Comparison of ENCODE assay signal across 17 mouse cellular contexts in the genomic region with DNA sequence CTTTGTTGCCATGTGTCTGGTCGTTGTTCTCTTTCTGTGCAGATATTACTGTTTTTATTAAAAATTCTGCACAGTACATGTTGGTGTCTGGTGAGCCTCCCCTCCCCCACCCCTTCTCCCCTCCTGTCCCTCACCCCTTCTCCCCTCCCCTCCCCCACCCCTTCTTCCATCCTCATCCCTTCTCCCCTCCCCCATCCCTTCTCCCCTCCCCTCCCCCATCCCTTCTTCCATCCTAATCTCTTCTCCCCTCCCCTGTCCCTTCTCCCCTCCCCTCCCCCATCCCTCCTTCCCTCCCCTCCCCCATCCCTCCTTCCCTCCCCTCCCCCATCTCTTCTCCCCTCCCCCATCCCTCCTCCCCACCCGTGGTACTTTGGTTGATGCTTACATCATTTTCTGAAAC.
"Had no signal": no experiment of that assay in that cellular context is flagged by ENCODE, and none has a peak within 500 bp of the region (broad histone marks: within the 10 kb centered on the region; RNA-seq: fewer than 3 reads in every experiment).

No protein-coding gene starts in this region.

- H3K9me3 ChIP-seq: lung, embryonic 15.5 days; midbrain, embryonic 15.5 days; stomach, embryonic 15.5 days had no signal

- ATAC-seq: liver, postnatal 0 days; lung, postnatal 0 days; midbrain, embryonic 15.5 days had no signal

- H3K27me3 ChIP-seq: lung, embryonic 15.5 days; midbrain, embryonic 15.5 days; neural tube, embryonic 12.5 days; stomach, embryonic 15.5 days had no signal

- H3K9ac ChIP-seq: liver, postnatal 0 days; lung, embryonic 15.5 days; midbrain, embryonic 12.5 days; midbrain, embryonic 15.5 days; neural tube, embryonic 12.5 days; stomach, embryonic 15.5 days had no signal

- H3K4me2 ChIP-seq: lung, embryonic 15.5 days; midbrain, embryonic 12.5 days; midbrain, embryonic 15.5 days; neural tube, embryonic 12.5 days; stomach, embryonic 15.5 days had no signal

- H3K4me3 ChIP-seq: lung, embryonic 15.5 days; megakaryocyte, embryonic 14.5 days; midbrain, embryonic 12.5 days; midbrain, embryonic 15.5 days; neural tube, embryonic 12.5 days; stomach, embryonic 15.5 days had no signal

- H3K4me1 ChIP-seq: lung, embryonic 15.5 days; midbrain, embryonic 15.5 days; neural tube, embryonic 12.5 days; stomach, embryonic 15.5 days had no signal

- H3K27ac ChIP-seq: lung, embryonic 15.5 days; macrophage; midbrain, embryonic 12.5 days; midbrain, embryonic 15.5 days; neural tube, embryonic 12.5 days; stomach, embryonic 15.5 days; stomach, postnatal 0 days had no signal

- H3K36me3 ChIP-seq: lung, embryonic 15.5 days; midbrain, embryonic 12.5 days; midbrain, embryonic 15.5 days; neural tube, embryonic 12.5 days; stomach, embryonic 15.5 days had no signal

- DNase-seq: liver, postnatal 0 days; lung, adult 2 months; lung, postnatal 14 days; lung, postnatal 36 days; right cerebral cortex, postnatal 14 days; thymus, adult 2 months; thymus, postnatal 25 days; thymus, postnatal 4 days had no signal
